Mouse (Mus musculus): ENCODE data around the gene Samd13.

Gene Samd13

GRCm38 (mm10) chr3:146611821-146612220 is 73.6 kb downstream of the Samd13 start:
- DNase-seq: no peak

GRCm38 (mm10) chr3:146611261-146611660 is 74.1 kb downstream of the Samd13 start:
- no peak for DNase-seq

- no peak for DNase-seq
Observed at GRCm38 (mm10) chr3:146610322-146610721, 75.1 kb downstream of the Samd13 start.

- DNase-seq: no peak
Observed at GRCm38 (mm10) chr3:146607368-146607767, 78.0 kb downstream of the Samd13 start.

GRCm38 (mm10) chr3:146604647-146605046 is 80.7 kb downstream of the Samd13 start:
- no peak for DNase-seq

- DNase-seq: no peak
Observed at GRCm38 (mm10) chr3:146602531-146602930, 82.9 kb downstream of the Samd13 start.

GRCm38 (mm10) chr3:146601205-146601604 is 84.2 kb downstream of the Samd13 start:
- no peak for DNase-seq

GRCm38 (mm10) chr3:146599198-146599900 is 86.0 kb downstream of the Samd13 start:
- no peak for DNase-seq

GRCm38 (mm10) chr3:146598411-146598810 is 87.0 kb downstream of the Samd13 start:
- no peak for DNase-seq

GRCm38 (mm10) chr3:146596864-146597263 is 88.5 kb downstream of the Samd13 start:
- DNase-seq: no peak

GRCm38 (mm10) chr3:146596387-146596786 is 89.0 kb downstream of the Samd13 start:
- DNase-seq: no peak

GRCm38 (mm10) chr3:146595440-146595839 is 90.0 kb downstream of the Samd13 start:
- DNase-seq: no peak
